Mouse (Mus musculus) cortical plate, adult 2 months (tissue): Measurements from ENCODE around the gene Tnfsf4. TPM values are rescaled to one million over a fixed set of nuclear protein-coding genes. Genes with fewer than 3 reads are reported as not detected.

Experiments
- H3K27ac ChIP-seq: fragments of 200-500 bp; 2 replicates; pipeline ENCODE4 v1.5.1; 2012; ENCODE audit warnings: low read length, control low read depth, inconsistent platforms; ENCODE audit not compliant: insufficient read depth
- H3K4me1 ChIP-seq: fragments of 200-500 bp; 2 replicates; pipeline ENCODE4 v1.6.1; 2011; ENCODE audit warnings: low read length; ENCODE audit not compliant: control insufficient read depth, insufficient read depth
- H3K4me3 ChIP-seq: fragments of 200-500 bp; 2 replicates; pipeline ENCODE4 v1.5.1; 2011; ENCODE audit warnings: mild to moderate bottlenecking, low read length, control low read depth; ENCODE audit not compliant: insufficient read depth
- CTCF ChIP-seq: fragments of 200-500 bp; IDR thresholded peaks from 2 replicates; pipeline ENCODE4 v1.5.1; 2011; ENCODE audit warnings: mild to moderate bottlenecking, control low read depth, low read length; ENCODE audit not compliant: insufficient read depth; ENCODE audit errors: extremely low read depth
- POLR2A ChIP-seq: fragments of 200-500 bp; IDR thresholded peaks from 2 replicates; pipeline ENCODE4 v1.6.1; 2011; ENCODE audit warnings: mild to moderate bottlenecking, low read length, control low read depth; ENCODE audit not compliant: insufficient read depth; ENCODE audit errors: extremely low read depth
- polyA plus RNA-seq: library from polyadenylated mRNA; depleted of rRNA; stranded (reverse); fragments of >200 nt; gene quantifications from 2 replicates; pipeline ENCODE4 v1.2.3, GENCODE M21; 2012

The Tnfsf4 gene
- polyA plus RNA-seq, 1 experiment: not detected

DNA sequence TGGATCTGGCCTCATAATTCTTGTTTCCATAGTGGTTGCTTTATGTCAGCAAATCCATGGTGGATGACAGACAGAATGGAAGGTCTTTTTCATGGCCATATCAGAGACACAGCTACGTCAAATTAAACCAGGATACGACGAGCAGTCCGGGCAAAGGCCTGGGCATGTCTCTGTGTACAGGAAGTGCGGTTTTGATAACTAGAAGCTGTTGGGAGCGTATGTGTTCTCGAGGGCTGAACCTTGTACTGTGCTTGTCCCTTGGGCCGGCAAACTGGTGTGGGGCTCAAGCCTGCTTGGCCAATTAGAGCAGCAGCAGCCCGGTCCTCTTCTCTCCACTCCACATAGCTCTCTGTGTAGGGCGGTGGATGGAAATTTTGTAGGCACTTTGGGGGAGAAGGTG lies 1.1 kb downstream of the Tnfsf4 start:
- Histone ChIP-seq H3K4me1 (no peaks in the 10 kb centered on the region), H3K27ac (no peak overlapping the region), H3K4me3 (no peak overlapping the region)
- no peak for TF ChIP-seq POLR2A
- TF ChIP-seq CTCF: no peak

DNA sequence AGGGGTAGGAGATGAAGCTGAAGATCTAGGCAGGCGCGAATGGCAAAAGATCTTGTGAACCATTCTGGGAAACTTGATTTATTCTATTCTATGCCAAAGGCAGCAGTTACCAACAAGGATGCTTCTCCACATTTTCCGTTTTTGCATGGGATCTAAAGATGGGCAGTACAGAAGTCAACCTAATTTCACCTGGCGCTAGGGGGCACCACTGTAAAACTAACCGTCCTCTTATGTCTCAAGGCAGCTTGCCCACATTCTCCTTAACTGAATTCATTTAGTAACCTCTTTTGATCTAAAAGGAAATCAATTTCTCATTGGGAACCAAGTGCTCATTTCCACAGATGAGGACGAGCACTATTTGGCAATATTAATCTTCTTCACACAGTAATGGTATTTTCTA lies 4.9 kb downstream of the Tnfsf4 start:
- TF ChIP-seq POLR2A: no peak
- TF ChIP-seq CTCF: peak; percentile 81
- no peaks in the 10 kb centered on the region for H3K4me1 ChIP-seq
- H3K27ac ChIP-seq: no peak overlapping the region
- no peak overlapping the region for H3K4me3 ChIP-seq

DNA sequence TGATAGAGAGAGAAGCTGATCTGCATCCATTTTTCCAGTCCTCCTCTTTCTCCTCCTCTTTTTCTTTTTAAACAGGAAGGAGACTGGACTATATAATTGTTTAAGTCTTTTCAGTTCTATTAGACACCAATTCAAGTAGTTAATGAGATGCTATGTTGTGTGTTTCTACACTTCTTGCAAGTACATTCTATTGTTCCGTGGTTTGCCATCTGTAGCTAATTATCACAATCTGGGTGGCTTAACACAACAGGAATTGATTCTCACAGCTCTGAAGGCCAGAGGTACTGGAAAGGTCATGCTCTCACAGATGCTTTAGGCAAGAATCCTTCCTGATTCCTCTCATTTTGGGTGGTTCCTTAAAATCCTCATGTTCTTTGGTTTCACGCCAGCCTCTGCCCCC lies 7.9 kb downstream of the Tnfsf4 start:
- Histone ChIP-seq H3K27ac (no peak overlapping the region), H3K4me3 (no peak overlapping the region), H3K4me1 (no peaks in the 10 kb centered on the region)
- no peak for TF ChIP-seq POLR2A
- no peak for TF ChIP-seq CTCF

GRCm38 (mm10) chr1:161406480-161406879 lies 11.3 kb downstream of the Tnfsf4 start:
- TF ChIP-seq POLR2A (no peak), CTCF (no peak)
- Histone ChIP-seq H3K27ac (no peak overlapping the region), H3K4me3 (no peak overlapping the region), H3K4me1 (no peaks in the 10 kb centered on the region)

DNA sequence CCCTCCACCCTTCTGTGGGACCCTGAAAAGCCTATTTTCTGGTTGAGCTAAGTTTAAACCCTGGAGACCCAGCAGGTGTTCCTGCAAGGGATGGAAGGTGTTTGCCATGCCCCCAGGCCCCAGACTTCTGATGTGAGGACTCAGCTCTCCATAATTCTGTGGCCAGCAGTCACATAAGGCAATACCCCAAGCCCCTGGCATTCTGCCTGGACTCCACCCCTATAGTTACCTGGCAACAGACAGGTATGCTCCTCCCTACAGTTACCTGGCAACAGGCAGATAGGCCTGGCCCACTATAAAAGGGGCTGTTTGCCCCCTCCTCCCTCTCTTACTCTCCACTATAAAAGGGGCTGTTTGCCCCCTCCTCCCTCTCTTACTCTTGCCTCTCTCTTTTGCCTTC lies 24.7 kb downstream of the Tnfsf4 start:
- Histone ChIP-seq H3K4me3 (no peak overlapping the region), H3K27ac (no peak overlapping the region), H3K4me1 (no peaks in the 10 kb centered on the region)
- TF ChIP-seq CTCF: no peak
- TF ChIP-seq POLR2A: no peak

- TF ChIP-seq POLR2A (no peak), CTCF (no peak)
- Histone ChIP-seq H3K27ac (no peak overlapping the region), H3K4me3 (no peak overlapping the region), H3K4me1 (no peaks in the 10 kb centered on the region)
Measured at GRCm38 (mm10) chr1:161420646-161421045, 25.4 kb downstream of the Tnfsf4 start.

DNA sequence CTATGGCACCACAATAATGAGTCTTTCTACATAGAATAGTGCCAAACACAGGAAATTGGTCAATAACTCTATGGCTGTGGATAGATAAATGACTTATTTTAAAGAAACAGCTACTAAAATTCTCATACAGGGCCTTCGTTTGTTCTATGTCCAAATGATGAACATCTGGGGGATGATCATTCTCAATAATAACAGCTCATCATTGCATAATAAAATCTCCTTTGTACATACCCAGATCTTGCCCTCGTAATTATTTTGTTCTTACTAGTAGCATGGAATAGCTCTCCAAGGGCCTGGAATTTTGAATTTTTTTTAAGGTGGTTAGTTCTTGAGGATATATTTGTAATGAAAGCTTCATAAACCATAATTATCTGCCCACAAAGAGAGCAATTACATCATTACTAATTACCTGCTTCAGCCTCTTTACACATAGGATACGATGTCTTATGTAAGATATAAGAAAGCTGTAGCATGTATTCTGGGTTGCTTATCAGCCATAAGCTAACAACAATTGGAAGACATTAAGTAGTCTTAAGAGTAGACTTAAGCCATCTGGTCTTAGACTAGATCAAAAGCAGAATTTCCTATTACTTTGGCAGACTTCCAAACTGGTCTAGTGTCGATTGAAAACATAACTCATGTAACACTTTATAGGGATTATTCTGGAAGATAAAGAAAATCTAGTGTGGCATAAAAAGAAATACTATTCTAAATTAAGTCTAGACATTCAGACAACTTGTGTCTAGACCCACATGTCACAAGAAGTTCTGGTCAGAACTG lies 31.3 kb downstream of the Tnfsf4 start:
- no peak for TF ChIP-seq POLR2A
- TF ChIP-seq CTCF: no peak
- Histone ChIP-seq H3K4me1 (no peaks in the 10 kb centered on the region), H3K27ac (no peak overlapping the region), H3K4me3 (no peak overlapping the region)

DNA sequence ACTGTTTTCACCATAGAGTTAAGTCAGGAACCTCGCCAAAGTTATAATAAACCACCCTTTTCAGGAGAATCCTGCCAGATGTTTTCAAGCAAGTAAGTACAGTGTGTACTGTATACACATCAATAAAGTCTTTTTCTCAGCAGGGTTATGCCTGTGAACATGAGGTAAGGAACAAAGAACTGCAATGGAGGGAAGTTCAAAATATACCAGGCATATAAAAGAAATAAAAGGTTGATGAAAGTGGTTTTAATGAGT lies 31.8 kb downstream of the Tnfsf4 start:
- Histone ChIP-seq H3K4me3 (no peak overlapping the region), H3K4me1 (no peaks in the 10 kb centered on the region), H3K27ac (no peak overlapping the region)
- TF ChIP-seq CTCF (no peak), POLR2A (no peak)

- no peaks in the 10 kb centered on the region for H3K4me1 ChIP-seq
- no peak overlapping the region for H3K4me3 ChIP-seq
- no peak overlapping the region for H3K27ac ChIP-seq
- TF ChIP-seq POLR2A: no peak
- TF ChIP-seq CTCF: no peak
Measured at GRCm38 (mm10) chr1:161435781-161436180, 40.6 kb downstream of the Tnfsf4 start.

DNA sequence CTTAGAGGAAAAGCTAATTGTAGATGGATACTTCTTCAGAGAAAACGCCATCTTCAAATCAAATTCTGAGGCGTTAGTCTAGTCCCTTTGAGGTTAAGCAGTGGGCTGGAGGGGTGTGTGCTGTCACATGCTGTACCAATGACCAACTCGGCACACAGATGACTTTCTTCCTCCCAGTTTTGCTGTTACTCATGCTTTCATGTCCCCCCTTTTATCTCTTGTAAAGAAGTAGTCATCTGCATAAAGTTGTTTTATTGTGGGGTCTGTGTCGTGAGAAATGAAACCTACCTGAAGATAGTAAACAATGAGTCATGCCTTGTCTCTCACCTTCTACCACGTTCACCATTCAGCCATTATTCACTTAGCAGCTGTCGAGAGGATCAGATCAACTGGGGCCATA lies 41.3 kb downstream of the Tnfsf4 start:
- Histone ChIP-seq H3K4me3 (no peak overlapping the region), H3K27ac (no peak overlapping the region), H3K4me1 (no peaks in the 10 kb centered on the region)
- TF ChIP-seq CTCF: no peak
- no peak for TF ChIP-seq POLR2A
